Mouse (Mus musculus) gastrocnemius, adult 2 months (tissue): ENCODE measurements around the gene Lonp2. TPM values are rescaled to one million over a fixed set of nuclear protein-coding genes. Genes with fewer than 3 reads are reported as not detected.

Experiments
- DNase-seq: peaks from one replicate; pipeline ENCODE4 v3.0.0; 2022
- H3K27ac ChIP-seq: fragments of 200-600 bp; 2 replicates; pipeline ENCODE4 v1.8.1; 2022; ENCODE audit warnings: mild to moderate bottlenecking
- H3K4me3 ChIP-seq: fragments of 200-600 bp; 2 replicates; pipeline ENCODE4 v1.8.1; 2022; ENCODE audit warnings: mild to moderate bottlenecking, moderate library complexity
- CTCF ChIP-seq: fragments of 200-600 bp; IDR thresholded peaks from 2 replicates; pipeline ENCODE4 v1.8.1; 2022; ENCODE audit warnings: antibody characterized with exemption, mild to moderate bottlenecking, moderate library complexity
- intact Hi-C: fragments of 180-260 bp; cut with DNase I; formaldehyde crosslinking; loops from one replicate; pipeline ENCODE4 v1.15.1; 2025
- total RNA-seq, 2 experiments: library from RNA; stranded (reverse); gene quantifications; 2 replicates each; pipeline ENCODE4 v1.2.3; 2021

Gene Lonp2
- total RNA-seq, 2 experiments from 2014 or later: 51.7 to 55.6 TPM

DNA sequence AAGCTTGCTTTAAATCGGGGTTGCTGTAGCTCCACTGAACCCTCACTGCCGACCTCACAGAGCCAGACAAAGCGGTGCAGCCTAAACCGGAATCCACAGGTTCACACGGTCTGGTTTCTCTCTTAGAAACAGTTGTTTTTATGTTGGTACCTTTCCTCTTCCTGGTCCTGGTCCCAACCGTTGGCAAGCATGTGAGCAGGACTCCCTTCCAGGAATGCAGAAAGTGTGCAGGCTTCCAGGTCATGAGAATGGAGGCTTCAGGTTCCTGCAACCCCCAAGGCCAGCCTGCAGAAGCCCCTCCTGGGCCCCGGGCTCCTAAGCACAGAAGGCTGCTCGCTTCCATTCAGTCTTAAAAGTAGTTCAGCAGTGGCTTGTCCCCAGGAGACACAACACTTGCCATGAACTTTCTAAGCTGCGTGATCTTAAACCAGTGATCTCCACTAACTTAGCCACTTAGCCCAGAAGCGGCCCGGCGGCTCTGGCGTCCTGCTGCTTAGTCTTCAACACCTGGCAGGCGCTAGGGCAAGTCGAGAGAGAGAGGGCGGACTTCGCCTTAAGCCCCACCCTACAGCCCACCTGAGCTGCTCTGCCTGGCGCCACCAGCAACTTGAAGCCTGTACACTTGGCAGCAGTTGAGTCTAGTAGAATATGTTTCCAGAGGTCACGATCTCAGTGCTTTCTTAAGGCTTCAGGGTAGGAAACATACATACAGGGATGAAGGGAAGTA is 104.5 kb downstream of the Lonp2 start:
- intact Hi-C loops: no loop called here
- Histone ChIP-seq H3K27ac (peak overlapping the region; percentile 74), H3K4me3 (peak overlapping the region; percentile 40)

DNA sequence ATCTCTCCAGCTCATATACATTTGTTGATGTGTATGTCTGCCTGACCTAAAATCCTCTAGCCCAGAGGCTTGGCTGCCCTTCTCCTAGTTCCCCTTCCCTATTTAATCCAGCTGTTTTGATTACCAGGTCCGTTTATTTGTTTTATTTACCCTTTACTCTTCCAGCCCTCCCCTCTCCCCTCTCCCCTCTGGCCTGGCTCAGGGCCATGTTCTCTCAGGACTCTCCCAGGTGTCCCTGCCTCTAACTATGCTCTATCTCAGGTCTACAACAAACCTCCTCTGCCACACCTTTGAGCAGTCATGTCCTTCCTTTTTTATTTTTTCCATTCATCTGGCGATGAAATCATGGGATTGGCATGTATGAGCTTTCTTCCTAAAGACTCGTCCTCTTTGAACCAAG is 106.5 kb downstream of the Lonp2 start:
- Histone ChIP-seq H3K4me3 (no peak overlapping the region), H3K27ac (peak overlapping the region; percentile 58)
- intact Hi-C loops: no loop called here
- no peak for DNase-seq
- no peak for TF ChIP-seq CTCF

More for the DNA sequence above, 104.5 kb downstream of the Lonp2 start:
- DNase-seq: peak; percentile 51
- no peak for TF ChIP-seq CTCF

DNA sequence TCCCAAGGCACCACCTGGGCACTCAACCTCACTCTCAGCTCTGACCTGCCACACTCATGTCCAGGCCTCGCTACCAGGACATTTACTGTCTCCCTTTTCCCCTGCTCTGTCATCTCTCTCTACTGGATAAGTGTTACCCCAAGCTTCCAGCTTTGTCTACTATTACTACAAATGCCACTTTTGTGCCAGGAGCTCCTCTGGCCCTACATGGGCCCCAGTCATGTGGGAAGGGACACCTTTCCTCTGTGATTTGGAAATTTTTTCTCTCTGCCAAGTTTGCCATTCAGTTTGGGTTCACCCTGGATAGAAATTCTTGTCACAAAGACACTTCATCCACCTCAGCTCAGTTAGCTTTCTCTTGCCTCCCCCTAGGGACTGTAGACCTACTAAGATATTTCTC is 107.0 kb downstream of the Lonp2 start:
- no peak for TF ChIP-seq CTCF
- intact Hi-C loops: no loop called here
- DNase-seq: no peak
- no peak overlapping the region for H3K4me3 ChIP-seq
- peak overlapping the region; percentile 58 for H3K27ac ChIP-seq

DNA sequence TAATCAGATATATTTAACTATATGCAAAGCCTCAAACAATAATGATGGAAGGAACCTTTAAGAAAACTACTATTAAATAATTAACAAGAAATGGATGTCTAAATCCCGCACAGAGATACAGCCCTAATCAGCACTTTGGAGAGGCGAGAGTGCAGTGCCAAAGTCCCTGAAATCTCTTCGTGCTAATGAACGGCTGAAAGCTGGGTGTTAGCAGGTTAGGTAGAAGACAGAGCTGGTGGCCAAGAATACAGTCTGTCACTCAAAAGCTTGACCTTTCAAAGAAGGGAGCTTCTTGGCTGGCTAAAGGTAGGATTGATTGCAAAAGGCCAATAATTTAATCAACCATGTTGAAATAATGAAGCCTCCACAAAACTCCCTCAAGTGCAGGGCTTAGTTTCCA is 110.3 kb downstream of the Lonp2 start:
- H3K4me3 ChIP-seq: no peak overlapping the region
- TF ChIP-seq CTCF: no peak
- DNase-seq: peak; percentile 29
- H3K27ac ChIP-seq: peak overlapping the region; percentile 69
- intact Hi-C loops: no loop called here

DNA sequence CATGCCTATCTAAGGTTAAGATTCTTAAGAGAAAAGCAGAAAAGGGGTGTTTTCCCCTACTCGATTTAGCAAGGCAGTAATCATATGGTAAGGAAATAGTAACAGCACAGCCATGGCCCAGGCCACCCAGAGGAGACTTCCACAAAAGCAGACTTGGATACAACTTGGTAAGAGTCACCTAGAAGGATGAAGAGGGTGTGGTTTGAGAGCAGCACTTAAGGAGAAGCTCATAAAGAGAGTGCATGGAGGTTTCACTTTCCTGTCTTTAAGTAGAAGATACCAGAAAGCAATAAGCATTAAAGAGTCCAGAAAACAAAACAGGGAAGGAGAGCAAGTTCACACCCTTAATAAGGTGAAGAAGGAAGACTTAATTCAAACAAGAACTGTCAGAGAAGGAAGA is 111.1 kb downstream of the Lonp2 start:
- DNase-seq: no peak
- no peak for TF ChIP-seq CTCF
- Histone ChIP-seq H3K27ac (peak overlapping the region; percentile 69), H3K4me3 (no peak overlapping the region)
- intact Hi-C loops: no loop called here

DNA sequence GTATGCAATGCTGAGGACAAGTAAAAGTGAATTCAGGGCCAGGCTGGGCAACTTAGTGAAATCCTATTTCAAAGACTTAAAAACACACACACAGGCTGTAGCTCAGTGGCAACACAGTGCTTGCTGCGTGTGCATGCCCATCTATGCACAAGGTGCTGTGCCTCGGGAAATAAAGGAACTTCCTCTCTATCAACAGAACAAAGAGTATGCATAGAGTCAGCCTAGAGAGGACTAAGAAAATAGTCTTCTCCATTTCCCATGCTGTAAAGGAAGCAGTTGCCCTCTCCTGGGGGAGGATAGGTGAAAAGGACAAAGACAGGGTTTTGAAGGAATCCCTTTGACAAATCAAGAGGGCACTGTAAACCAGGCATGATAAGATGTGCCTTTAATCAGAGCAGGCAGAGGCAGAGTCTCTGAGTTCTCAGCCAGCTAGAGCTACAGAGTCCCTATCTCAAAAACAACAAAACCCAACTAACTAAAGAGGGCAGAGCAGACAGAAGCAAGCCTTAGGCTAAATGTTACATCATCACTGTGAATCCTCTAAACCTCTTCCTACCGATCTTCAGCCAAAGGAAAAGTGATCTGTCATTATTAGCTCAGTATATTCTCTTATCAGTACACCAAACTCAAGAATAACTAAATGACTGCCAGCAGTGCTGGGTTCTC is 111.7 kb downstream of the Lonp2 start:
- Histone ChIP-seq H3K27ac (peak overlapping the region; percentile 69), H3K4me3 (no peak overlapping the region)
- DNase-seq: no peak
- TF ChIP-seq CTCF: no peak
- intact Hi-C loops: no loop called here

DNA sequence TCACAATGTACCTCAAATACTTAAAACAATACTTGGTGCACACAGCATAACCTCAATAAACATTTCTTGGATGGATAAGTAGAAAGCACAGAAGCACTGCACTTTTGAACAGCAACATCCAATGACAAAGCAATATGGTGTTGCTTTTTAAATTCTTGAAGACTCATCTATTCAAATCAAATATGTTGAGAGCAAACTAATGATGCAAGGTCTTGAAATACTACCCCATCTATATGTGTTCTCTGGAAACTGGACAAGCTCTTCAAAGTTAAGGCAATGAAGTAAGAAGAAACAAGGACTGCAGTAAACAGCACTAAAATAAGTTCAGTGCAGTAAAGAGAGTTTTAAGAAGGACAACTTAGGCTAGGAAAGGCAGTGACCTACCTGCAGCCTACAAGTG is 117.1 kb downstream of the Lonp2 start:
- H3K27ac ChIP-seq: peak overlapping the region; percentile 81
- intact Hi-C loops: no loop called here
- no peak for DNase-seq
- no peak overlapping the region for H3K4me3 ChIP-seq
- no peak for TF ChIP-seq CTCF

DNA sequence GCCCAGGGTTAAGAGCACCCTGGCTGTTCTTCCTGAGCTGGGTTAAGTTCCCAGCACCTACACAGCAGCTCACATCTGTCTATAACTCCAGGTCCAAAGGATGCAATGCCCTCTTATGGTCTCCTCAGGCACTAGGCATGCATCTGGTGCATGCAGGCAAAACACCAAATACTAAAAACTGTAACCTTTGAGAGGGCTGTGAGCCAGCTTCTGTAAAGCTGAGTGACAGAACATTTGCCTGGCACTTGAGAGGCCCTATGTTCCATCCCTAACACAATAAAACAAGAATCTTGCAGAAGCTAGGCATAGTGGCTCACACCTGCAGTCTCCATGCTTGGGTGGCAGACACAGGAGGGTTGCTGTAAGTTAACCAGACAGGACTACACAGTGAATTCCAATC is 117.8 kb downstream of the Lonp2 start:
- H3K27ac ChIP-seq: peak overlapping the region; percentile 81
- intact Hi-C loops: no loop called here
- TF ChIP-seq CTCF: no peak
- no peak overlapping the region for H3K4me3 ChIP-seq
- no peak for DNase-seq

DNA sequence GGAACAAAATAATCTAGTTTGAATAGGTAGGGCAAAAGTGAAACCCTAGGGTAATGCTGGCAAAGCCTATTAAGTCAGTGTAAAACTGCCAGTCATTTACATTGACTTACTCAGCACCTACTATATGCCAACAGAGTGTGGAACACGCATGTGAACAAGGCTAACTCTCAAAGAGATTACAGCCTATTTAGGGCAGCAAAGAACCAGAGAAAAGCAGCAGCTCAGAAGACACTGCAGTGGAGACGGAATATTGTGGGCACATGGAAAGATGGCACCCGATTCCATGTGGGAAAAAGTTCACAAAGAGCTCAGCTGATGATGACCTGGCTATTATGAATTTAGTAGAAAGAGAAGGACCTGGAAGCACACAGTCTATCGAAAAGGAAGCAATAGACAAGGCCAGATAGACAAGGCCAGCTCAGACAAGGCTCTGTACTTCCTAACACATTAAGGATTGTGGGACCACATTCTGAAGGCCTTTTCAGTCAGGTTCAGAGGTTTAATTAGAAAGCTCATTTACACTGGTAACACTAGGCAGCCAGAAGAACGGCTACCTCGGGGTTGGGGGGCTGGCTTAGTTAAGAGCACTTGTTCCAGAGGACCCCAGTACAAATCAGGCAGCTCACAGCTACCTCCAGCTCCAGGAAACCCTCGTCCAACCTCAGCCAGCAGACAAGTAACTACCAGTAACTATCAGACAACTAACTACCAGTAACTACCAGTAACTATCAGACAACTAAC is 118.9 kb downstream of the Lonp2 start:
- intact Hi-C loops: no loop called here
- peak overlapping the region; percentile 38 for H3K4me3 ChIP-seq
- H3K27ac ChIP-seq: peak overlapping the region; percentile 81

DNA sequence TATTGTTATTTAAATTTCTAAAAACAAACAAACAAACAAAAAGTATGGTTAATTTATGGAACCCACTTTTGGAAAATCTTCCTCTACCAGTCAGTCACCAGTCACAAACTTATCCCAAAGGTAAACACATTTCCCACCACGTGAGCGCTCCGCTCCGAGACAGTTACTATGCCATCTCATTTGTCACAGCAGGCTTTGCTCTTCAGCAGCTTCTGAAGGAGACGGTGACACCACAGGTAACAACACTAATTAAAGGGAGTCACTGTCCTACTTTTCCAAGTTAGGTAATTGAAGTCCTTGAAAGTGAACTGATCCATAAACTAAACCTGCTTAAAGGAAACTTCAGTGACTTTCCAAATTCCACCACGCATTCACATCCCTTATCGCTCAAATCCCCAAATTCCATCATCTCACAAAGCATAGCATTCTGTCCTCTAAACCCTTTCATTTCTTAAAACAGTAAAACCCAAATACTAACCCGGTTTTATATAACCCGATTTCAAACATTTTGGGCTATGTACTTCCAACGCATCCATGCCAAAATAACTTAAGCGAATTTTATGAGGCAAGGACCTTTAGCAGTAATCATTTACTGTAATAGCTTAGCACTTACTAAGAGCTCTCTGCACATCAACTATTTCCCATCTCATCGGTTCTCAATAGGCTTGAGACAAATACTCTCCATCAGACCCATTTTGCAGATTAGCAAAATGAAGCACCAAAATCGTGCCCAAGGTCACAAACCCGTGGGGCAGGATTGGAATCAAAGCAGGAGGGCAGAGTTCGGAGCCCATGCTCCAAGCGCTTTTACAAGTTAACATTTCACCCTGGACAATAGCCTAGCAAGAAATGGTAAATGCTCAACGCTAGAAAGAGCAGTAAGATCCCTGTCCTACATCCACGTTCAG is 120.7 kb downstream of the Lonp2 start:
- intact Hi-C loops: loop anchor here (2.0 to 5.0 kb wide), 2 partner anchors 52 to 122 kb away; partner anchors contain the start of gene Lonp2
- Histone ChIP-seq H3K4me3 (peak overlapping the region; percentile 79), H3K27ac (peak overlapping the region; percentile 98)
- no peak for TF ChIP-seq CTCF
- no peak for DNase-seq

More for the DNA sequence above, 118.9 kb downstream of the Lonp2 start:
- DNase-seq: no peak
- TF ChIP-seq CTCF: no peak

DNA sequence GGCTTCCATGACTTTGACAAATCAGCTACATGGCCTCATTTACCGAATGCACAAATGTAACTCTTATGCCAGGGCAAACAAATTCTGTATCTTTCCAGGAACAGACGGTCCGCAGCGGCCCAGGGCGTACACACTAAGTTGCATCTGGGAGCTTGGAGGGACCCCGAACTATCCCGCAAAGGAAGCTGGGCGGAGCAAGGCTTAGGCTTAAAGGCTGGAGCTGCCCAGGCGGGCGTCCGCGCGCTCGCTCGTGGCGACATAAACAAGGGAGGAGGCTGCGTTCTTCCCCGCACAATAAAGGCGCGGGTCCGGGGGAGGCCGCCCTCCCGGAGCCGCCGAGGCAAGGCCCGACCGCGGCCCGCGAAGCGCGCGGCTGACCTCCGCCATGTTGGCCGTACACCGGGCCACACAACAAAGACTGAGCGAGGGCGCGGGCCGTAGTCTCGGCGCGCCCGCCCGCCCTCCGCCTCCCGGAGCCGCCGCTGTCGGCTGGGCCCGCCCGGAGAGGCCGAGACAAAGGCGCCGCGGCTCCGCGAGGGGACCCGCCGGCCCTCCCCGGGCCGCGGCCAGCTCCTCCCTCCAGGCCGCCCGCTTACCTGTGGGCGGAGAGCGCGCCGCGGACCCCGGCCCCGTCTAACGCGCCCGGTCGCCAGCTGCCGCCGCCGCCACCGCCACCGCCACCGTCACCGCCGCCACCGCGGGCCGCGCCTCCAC is 121.5 kb downstream of the Lonp2 start, which contains the start of the genes Gm10638 and Siah1a:
Gene Gm10638, plus strand, starts transcription at position 479 of the 714 bp plus-strand sequence.
Gene Siah1a, minus strand, starts transcription at position 714 of the 714 bp plus-strand sequence.
- peak within 1 kb of the TSS; percentile 79 for H3K4me3 ChIP-seq
- peak within 1 kb of the TSS; percentile 98 for H3K27ac ChIP-seq
- DNase-seq: peak; percentile 81
- no peak for TF ChIP-seq CTCF
- intact Hi-C loops: loop anchor here (2.0 to 5.0 kb wide), 2 partner anchors 51 to 123 kb away; partner anchors contain the start of gene Lonp2
